In the genomic region with DNA sequence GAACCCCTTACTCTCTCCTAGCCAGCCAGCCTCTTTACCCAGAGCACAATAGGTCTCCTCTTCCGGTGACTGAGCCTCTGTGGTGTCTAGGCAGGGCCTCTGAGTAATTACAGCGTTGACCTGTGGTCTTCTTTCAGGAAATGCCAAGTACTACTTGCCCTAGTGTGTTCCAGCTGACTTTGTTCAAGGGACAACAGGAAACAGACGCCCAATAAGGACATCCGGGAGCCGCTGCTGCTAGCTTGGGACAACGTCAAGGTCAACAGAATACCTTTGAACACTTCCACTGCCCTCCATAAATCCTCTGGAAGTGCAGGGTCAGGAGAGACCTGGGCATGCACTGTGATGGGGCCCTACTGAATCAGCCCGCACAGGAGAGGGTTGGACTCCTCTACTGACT, we compare ENCODE assay signal across 13 mouse cellular contexts. TPM values are rescaled to one million over a fixed set of nuclear protein-coding genes. Genes with fewer than 3 reads are reported as not detected.
DNase-seq lines count a peak whose midpoint lies in the region; ATAC-seq lines count a peak whose summit lies in the region.
"Had no signal": no experiment of that assay in that cellular context is flagged by ENCODE, and none has a peak within 500 bp of the region (broad histone marks: within the 10 kb centered on the region; RNA-seq: fewer than 3 reads in every experiment).

No protein-coding gene starts in this region.

- DNase-seq in liver, embryonic 11.5 days (ENCODE audit: low spot score): no peak
- peak; percentile 26 for DNase-seq in adrenal gland, postnatal 25 days
- peak; percentile 19 for DNase-seq in lung, postnatal 36 days
- no peak for DNase-seq in gastrocnemius, adult 18-20 months (ENCODE audit: low spot score)
- DNase-seq in spleen, postnatal 14 days (ENCODE audit: low spot score in 2 of 2): no peak
- DNase-seq: cerebellum, adult 18-20 months; retina, postnatal 1 day had no signal

- no peaks in the 10 kb centered on the region for H3K36me3 ChIP-seq in liver, embryonic 12.5 days
- no peaks in the 10 kb centered on the region for H3K36me3 ChIP-seq in liver, embryonic 11.5 days (ENCODE audit: control insufficient read depth, insufficient read depth, low read length)
- no peaks in the 10 kb centered on the region for H3K36me3 ChIP-seq in kidney, embryonic 15.5 days

- peak; percentile 21; the same call in 1 of the 2 replicates for ATAC-seq in liver, embryonic 12.5 days
- ATAC-seq in liver, embryonic 11.5 days (replicated peaks; ENCODE audit: low FRiP score): no peak
- peak; percentile 70 for ATAC-seq in kidney, embryonic 15.5 days (replicated peaks; ENCODE audit: low FRiP score)

- H3K27me3 ChIP-seq in liver, embryonic 12.5 days (replicated peaks): no peaks in the 10 kb centered on the region
- no peaks in the 10 kb centered on the region for H3K27me3 ChIP-seq in liver, embryonic 11.5 days (replicated peaks; ENCODE audit: control insufficient read depth, insufficient read depth, low read length)
- H3K27me3 ChIP-seq in kidney, embryonic 15.5 days: no peaks in the 10 kb centered on the region

- no peak overlapping the region for H3K9ac ChIP-seq in liver, embryonic 12.5 days
- H3K9ac ChIP-seq in liver, embryonic 11.5 days (ENCODE audit: low read depth, low read length): no peak overlapping the region
- no peak overlapping the region for H3K9ac ChIP-seq in kidney, embryonic 15.5 days
- H3K9ac ChIP-seq: hindbrain, embryonic 14.5 days had no signal

- H3K4me3 ChIP-seq in liver, embryonic 12.5 days: no peak overlapping the region
- no peak overlapping the region for H3K4me3 ChIP-seq in liver, embryonic 11.5 days (ENCODE audit: low read depth, low read length)
- H3K4me3 ChIP-seq in kidney, embryonic 15.5 days (replicated peaks): no peak overlapping the region
- H3K4me3 ChIP-seq: myocyte had no signal

- H3K4me1 ChIP-seq in liver, embryonic 12.5 days: no peaks in the 10 kb centered on the region
- H3K4me1 ChIP-seq in liver, embryonic 11.5 days (replicated peaks; ENCODE audit: control insufficient read depth, insufficient read depth, low read length): no peaks in the 10 kb centered on the region
- H3K4me1 ChIP-seq in kidney, embryonic 15.5 days: no peaks in the 10 kb centered on the region

- no peaks in the 10 kb centered on the region for H3K9me3 ChIP-seq in liver, embryonic 12.5 days (replicated peaks)
- H3K9me3 ChIP-seq in liver, embryonic 11.5 days (ENCODE audit: control insufficient read depth, low read length): no peaks in the 10 kb centered on the region
- H3K9me3 ChIP-seq in kidney, embryonic 15.5 days (replicated peaks): no peaks in the 10 kb centered on the region

- H3K27ac ChIP-seq in liver, embryonic 12.5 days: no peak overlapping the region
- no peak overlapping the region for H3K27ac ChIP-seq in liver, embryonic 11.5 days (ENCODE audit: low read depth, low read length)
- no peak overlapping the region for H3K27ac ChIP-seq in kidney, embryonic 15.5 days
- H3K27ac ChIP-seq: hindbrain, embryonic 14.5 days; macrophage had no signal

- WGBS in liver, embryonic 12.5 days (ENCODE audit: insufficient replicate concordance): 20% methylated on average over 7 of the region's 7 CpGs
- 42% methylated on average over 7 of the region's 7 CpGs for WGBS in liver, embryonic 11.5 days
- 20% methylated on average over 7 of the region's 7 CpGs for WGBS in kidney, embryonic 15.5 days

- H3K4me2 ChIP-seq in liver, embryonic 12.5 days: no peak overlapping the region
- no peak overlapping the region for H3K4me2 ChIP-seq in liver, embryonic 11.5 days
- H3K4me2 ChIP-seq in kidney, embryonic 15.5 days: no peak overlapping the region
- H3K4me2 ChIP-seq: hindbrain, embryonic 14.5 days had no signal

RNA-seq across cellular contexts. Expression of a gene that starts 21.2 kb away (rescaled TPM):
- polyA plus RNA-seq in liver, embryonic 12.5 days (2016; fragmentation: Nextera tagmentation; extraction: Ambion mirVana): not detected in 2 replicates
- polyA plus RNA-seq in liver, embryonic 11.5 days (2014; fragmentation: Nextera tagmentation; extraction: Ambion mirVana): not detected in 2 replicates
- not detected in 2 replicates for total RNA-seq in adrenal gland, postnatal 25 days (2021)
- polyA plus RNA-seq in kidney, embryonic 15.5 days (2015; fragmentation: Nextera tagmentation; extraction: Ambion mirVana): not detected in 2 replicates
- not detected for total RNA-seq in gastrocnemius, adult 18-20 months (2021)
- total RNA-seq: gastrocnemius, adult 8-10 months had no signal
- polyA plus RNA-seq: hindbrain, embryonic 14.5 days; macrophage; myocyte had no signal

RNA-seq across cellular contexts. Expression of a gene that starts 35.8 kb away (rescaled TPM):
- 3.0 and 3.8 TPM in 2 replicates for polyA plus RNA-seq in liver, embryonic 12.5 days (2016; fragmentation: Nextera tagmentation; extraction: Ambion mirVana)
- polyA plus RNA-seq in liver, embryonic 11.5 days (2014; fragmentation: Nextera tagmentation; extraction: Ambion mirVana): 5.6 and 6.8 TPM in 2 replicates
- 24.7 and 25.0 TPM in 2 replicates for total RNA-seq in adrenal gland, postnatal 25 days (2021)
- 47.6 and 68.2 TPM in 2 replicates for polyA plus RNA-seq in kidney, embryonic 15.5 days (2015; fragmentation: Nextera tagmentation; extraction: Ambion mirVana)
- 100 to 1,000 TPM; 111 to 112 TPM for total RNA-seq in gastrocnemius, adult 18-20 months (2021)
- polyA plus RNA-seq: macrophage had no signal

RNA-seq across cellular contexts. Expression of a gene that starts 53.1 kb away (rescaled TPM):
- polyA plus RNA-seq in liver, embryonic 12.5 days (2016; fragmentation: Nextera tagmentation; extraction: Ambion mirVana): 0.05 TPM in 1 of 2 replicates, not detected in the other
- polyA plus RNA-seq in liver, embryonic 11.5 days (2014; fragmentation: Nextera tagmentation; extraction: Ambion mirVana): 0.05 and 0.23 TPM in 2 replicates
- total RNA-seq in adrenal gland, postnatal 25 days (2021): not detected in 2 replicates
- polyA plus RNA-seq in kidney, embryonic 15.5 days (2015; fragmentation: Nextera tagmentation; extraction: Ambion mirVana): 0.06 and 15.6 TPM in 2 replicates
- total RNA-seq in gastrocnemius, adult 18-20 months (2021): under 1 TPM; 0.71 to 0.88 TPM
- polyA plus RNA-seq: macrophage had no signal

Comparison
In these comparisons a context has a peak if more than half of its experiments do, and no peak if none do; other contexts are left out.
1. DNase-seq: peak in adrenal gland, postnatal 25 days (single experiment) and lung, postnatal 36 days (single experiment); none in liver, embryonic 11.5 days (single experiment), gastrocnemius, adult 18-20 months (single experiment) and spleen, postnatal 14 days (0 of 2).